Mouse (Mus musculus) lung, embryonic 15.5 days (tissue): ENCODE results near the gene Sec61a1. TPM values are rescaled to one million over a fixed set of nuclear protein-coding genes. Genes with fewer than 3 reads are reported as not detected.
A peak's percentile ranks its signal among the peaks of the same experiment; 100 is the strongest.

ENCODE experiments used
- ATAC-seq: fragments of 200-750 bp; cut with Nextera tagmentation; 2 replicates; pipeline ENCODE4 v1.8.0; 2017; ENCODE audit warnings: moderate number of reproducible peaks, borderline replicate concordance; ENCODE audit not compliant: low FRiP score, low TSS enrichment; ENCODE audit errors: extremely low read depth
- H3K27ac ChIP-seq: fragments of 300-500 bp; sonication (generic); 2 replicates; pipeline ENCODE4 v1.5.1; 2015; ENCODE audit warnings: moderate library complexity, mild to moderate bottlenecking, inconsistent platforms
- H3K27me3 ChIP-seq: fragments of 300-500 bp; sonication (generic); 2 replicates; pipeline ENCODE4 v1.6.1; 2015; ENCODE audit warnings: inconsistent platforms
- H3K36me3 ChIP-seq: fragments of 300-500 bp; sonication (generic); 2 replicates; pipeline ENCODE4 v1.6.1; 2015; ENCODE audit warnings: inconsistent platforms
- H3K4me1 ChIP-seq: fragments of 300-500 bp; sonication (generic); 2 replicates; pipeline ENCODE4 v1.6.1; 2015; ENCODE audit warnings: inconsistent platforms
- H3K4me2 ChIP-seq: fragments of 300-500 bp; sonication (generic); 2 replicates; pipeline ENCODE4 v1.6.1; 2015; ENCODE audit warnings: inconsistent platforms, mild to moderate bottlenecking, moderate library complexity
- H3K4me3 ChIP-seq: fragments of 300-500 bp; sonication (generic); 2 replicates; pipeline ENCODE4 v1.5.1; 2015; ENCODE audit warnings: mild to moderate bottlenecking, inconsistent platforms
- H3K9ac ChIP-seq: fragments of 300-500 bp; sonication (generic); 2 replicates; pipeline ENCODE4 v1.6.1; 2015; ENCODE audit warnings: inconsistent platforms
- H3K9me3 ChIP-seq: fragments of 300-500 bp; sonication (generic); 2 replicates; pipeline ENCODE4 v1.6.1; 2016; ENCODE audit warnings: inconsistent platforms
- WGBS: fragments of 180-500 bp; shearing (Covaris S2); methylation state at CpG from one replicate; pipeline ENCODE4 v1.1.7; 2015; 5-methylcytosine and 5-hydroxymethylcytosine counted together
- polyA plus RNA-seq: library from polyadenylated mRNA; unstranded; fragments of >200 nt; fragmentation: Nextera tagmentation; extraction: Ambion mirVana; gene quantifications from 2 replicates; pipeline ENCODE4 v1.2.1, GENCODE M21; 2015

Sec61a1 gene
- polyA plus RNA-seq, 1 experiment from 2014 or later: 241 TPM

DNA sequence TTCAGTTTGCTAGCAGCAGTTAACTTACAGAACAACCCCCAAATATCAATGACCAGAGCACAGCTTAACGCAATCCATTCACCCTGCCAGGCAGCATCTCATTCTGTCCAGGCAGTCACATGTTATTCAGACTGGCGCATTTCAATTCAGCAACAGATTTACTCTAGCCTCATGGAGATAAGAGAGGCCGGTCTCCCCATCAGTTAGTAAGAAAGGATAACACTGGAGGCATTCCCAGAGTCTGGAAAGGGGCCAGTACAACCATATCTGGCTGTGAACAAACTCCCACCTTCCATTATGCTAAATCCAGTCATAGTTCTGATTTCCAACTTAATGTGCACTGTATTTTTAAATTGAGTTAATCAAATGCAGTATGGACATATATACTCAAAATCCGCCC is 4.2 kb downstream of the Sec61a1 start:
- Histone ChIP-seq H3K4me2 (no peak overlapping the region), H3K27ac (no peak overlapping the region), H3K4me3 (no peak overlapping the region), H3K9me3 (no peaks in the 10 kb centered on the region), H3K36me3 (peaks cover 66% of the 10 kb centered on the region), H3K9ac (no peak overlapping the region), H3K4me1 (peaks cover 25% of the 10 kb centered on the region), H3K27me3 (no peaks in the 10 kb centered on the region)
- 66% methylated on average over 4 of the region's 4 CpGs for WGBS
- ATAC-seq: no peak

DNA sequence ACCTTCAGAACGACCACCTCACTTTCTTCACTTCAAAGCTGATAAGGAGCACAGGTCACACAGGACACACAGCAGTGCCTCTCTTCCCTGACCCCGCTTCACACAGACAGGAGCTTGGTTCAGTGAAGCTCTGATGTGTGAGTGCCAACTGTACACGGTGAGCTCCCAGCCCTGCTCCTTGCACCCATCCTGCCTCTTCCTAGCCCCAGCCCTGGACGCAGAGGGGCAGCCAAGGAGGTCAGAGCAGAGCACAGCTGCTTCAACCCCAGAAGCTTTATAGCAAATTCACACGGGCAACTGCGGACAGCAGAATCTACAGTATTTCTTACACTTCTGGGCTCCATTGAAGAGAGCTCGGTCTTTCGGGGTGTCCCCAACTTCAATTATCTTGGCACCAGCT is 4.7 kb downstream of the Sec61a1 start:
- Histone ChIP-seq H3K4me1 (peaks cover 21% of the 10 kb centered on the region), H3K9ac (no peak overlapping the region), H3K27me3 (no peaks in the 10 kb centered on the region), H3K9me3 (no peaks in the 10 kb centered on the region), H3K36me3 (peaks cover 70% of the 10 kb centered on the region), H3K4me3 (no peak overlapping the region), H3K4me2 (no peak overlapping the region), H3K27ac (no peak overlapping the region)
- ATAC-seq: no peak
- WGBS: 84% methylated on average over 8 of the region's 8 CpGs

DNA sequence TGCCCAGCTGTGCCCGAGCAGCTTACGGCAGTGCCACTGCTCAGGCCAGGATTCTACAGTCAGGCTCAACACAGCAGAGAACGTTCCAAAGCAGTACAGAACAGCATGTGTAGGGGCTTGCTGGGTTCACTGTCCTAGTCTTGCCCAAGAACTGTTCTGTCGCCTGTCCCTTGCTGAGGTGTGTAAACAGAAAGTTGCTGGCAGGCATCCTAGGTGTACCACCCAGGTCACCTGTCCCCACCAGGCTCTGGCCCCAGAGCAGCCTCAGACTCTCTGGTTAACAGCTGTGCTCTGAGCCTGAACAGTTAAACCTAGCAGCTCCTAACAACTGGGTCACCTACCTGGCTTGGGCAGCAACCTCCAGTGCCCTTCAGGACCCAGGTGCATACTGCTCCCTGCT is 15.7 kb downstream of the Sec61a1 start:
- H3K4me1 ChIP-seq: peaks cover 7% of the 10 kb centered on the region
- H3K27me3 ChIP-seq: no peaks in the 10 kb centered on the region
- H3K4me3 ChIP-seq: no peak overlapping the region
- ATAC-seq: no peak
- H3K4me2 ChIP-seq: no peak overlapping the region
- H3K27ac ChIP-seq: no peak overlapping the region
- 86% methylated on average over 4 of the region's 4 CpGs for WGBS
- no peaks in the 10 kb centered on the region for H3K9me3 ChIP-seq
- peaks cover 59% of the 10 kb centered on the region for H3K36me3 ChIP-seq
- H3K9ac ChIP-seq: no peak overlapping the region

DNA sequence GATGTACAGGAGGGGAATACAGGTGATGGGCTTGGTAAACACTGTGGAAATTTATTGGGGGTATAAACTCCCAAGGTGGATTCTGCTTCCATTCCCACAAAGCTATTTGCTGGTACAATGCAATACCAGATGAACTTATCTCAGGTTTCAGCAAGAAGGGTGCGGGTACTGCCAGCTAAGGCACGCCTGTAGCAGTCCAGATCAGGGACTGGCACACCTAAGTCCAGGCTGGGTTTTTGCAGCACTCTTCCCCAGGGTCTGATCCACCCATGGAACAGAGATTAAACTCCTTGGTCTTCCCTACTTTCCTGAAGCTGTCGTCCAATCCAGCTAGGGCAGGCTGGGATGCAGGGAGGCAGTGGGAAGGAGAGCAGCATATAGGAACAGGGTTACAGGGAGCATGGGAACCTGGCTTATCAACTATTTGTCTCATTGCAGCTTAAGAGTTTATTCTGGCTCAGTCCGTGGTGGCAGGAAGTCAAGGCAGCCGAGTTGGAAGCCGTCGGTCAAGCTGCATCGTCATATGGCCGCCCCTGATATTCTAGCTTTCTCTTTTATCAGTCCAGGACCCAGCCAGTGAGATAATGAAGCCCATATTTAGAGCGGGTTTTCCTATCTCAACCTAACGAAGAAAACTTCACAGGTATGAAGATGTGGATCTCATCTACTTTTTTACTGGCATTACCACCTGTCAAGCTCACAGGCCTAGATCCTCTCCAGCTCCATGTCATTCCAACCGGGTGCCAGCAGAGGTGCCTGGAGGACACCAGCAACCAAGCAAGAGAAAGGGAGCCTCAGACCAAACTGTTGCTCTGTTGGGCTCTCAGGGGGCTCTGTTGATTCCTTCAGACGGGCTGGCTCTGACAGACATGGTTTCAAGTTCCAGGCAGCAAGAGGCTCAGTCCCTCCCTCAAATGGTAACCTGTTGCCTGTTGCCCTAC is 16.4 kb downstream of the Sec61a1 start:
- no peak overlapping the region for H3K9ac ChIP-seq
- no peaks in the 10 kb centered on the region for H3K27me3 ChIP-seq
- no peak for ATAC-seq
- H3K4me3 ChIP-seq: no peak overlapping the region
- H3K4me1 ChIP-seq: peaks cover 7% of the 10 kb centered on the region
- WGBS: 60% methylated on average over 13 of the region's 13 CpGs
- H3K27ac ChIP-seq: no peak overlapping the region
- no peak overlapping the region for H3K4me2 ChIP-seq
- no peaks in the 10 kb centered on the region for H3K9me3 ChIP-seq
- peaks cover 57% of the 10 kb centered on the region for H3K36me3 ChIP-seq

DNA sequence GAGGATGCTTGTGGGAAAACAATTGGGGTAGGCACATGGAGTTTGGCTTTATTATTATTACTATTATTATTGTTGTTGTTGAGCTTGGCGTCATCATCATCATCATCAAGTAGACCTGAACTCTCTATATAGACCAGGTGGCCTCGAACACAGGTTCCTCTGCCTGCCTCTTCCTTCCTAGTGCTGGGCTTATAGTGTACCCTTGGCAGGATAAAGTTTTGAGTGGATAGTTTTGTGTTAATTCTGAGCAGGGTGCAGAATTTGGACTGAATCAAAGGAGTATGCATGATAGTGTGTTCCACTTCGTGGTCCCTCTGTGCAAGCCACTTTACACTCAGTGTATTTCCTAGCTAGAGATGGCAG is 18.3 kb downstream of the Sec61a1 start:
- no peak for ATAC-seq
- H3K4me2 ChIP-seq: peak overlapping the region; percentile 98
- H3K9ac ChIP-seq: peak overlapping the region; percentile 48; the same call in 1 of the 2 replicates
- peak overlapping the region; percentile 52 for H3K4me3 ChIP-seq
- WGBS: 11% methylated on average over 3 of the region's 3 CpGs
- H3K27ac ChIP-seq: no peak overlapping the region
- H3K36me3 ChIP-seq: peaks cover 47% of the 10 kb centered on the region
- H3K4me1 ChIP-seq: peaks cover 7% of the 10 kb centered on the region
- H3K9me3 ChIP-seq: no peaks in the 10 kb centered on the region
- no peaks in the 10 kb centered on the region for H3K27me3 ChIP-seq

DNA sequence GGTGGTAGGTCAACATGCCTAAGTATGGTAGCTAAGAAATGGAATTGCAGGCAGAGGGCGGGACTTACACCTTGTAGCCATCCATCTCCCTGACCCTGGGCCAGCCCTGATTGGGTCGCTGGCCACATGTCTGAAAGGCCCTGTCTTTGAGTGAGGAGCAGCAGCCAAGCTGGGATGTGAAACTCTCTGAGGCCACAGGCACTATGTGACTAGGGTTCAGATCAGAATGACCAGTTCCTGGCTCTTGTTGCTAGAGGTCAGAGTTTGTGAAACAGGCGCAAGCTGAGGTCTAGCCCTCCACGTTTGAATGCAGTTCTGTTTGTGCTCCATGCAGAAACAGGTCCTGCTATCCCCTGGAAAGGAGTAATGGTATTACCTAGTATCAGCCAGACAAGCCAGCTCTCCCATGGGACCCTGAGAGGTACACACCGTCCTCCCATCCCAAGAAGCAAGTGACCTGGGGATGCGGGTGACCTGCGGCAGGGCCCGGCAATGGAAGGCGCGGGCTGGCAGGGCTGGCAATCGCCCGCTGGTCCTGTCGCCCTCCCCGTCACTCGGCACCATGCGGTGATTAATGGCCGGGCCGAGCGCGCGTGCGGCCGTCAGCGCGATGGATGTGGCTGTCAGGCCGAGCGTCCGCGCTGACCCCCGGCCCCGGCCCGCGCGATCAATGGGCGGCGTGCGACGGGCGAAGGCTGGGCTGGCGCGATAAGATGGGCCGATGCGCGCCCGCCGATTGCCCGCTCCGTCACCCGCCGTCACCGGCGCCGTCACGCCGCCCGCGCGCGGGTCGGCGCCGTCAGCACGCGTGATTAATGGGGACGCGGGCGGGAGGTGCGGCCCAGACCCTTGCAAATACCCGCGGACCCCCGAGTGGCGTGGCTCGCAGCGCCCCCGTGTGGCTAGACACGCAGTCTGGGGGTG is 19.0 kb downstream of the Sec61a1 start:
- H3K4me1 ChIP-seq: peaks cover 7% of the 10 kb centered on the region
- 2% methylated on average over 64 of the region's 76 CpGs for WGBS
- peak overlapping the region; percentile 98 for H3K4me2 ChIP-seq
- H3K27me3 ChIP-seq: no peaks in the 10 kb centered on the region
- H3K9ac ChIP-seq: peak overlapping the region; percentile 48
- peak overlapping the region; percentile 52 for H3K4me3 ChIP-seq
- peaks cover 40% of the 10 kb centered on the region for H3K36me3 ChIP-seq
- H3K9me3 ChIP-seq: no peaks in the 10 kb centered on the region
- ATAC-seq: peak; percentile 67
- no peak overlapping the region for H3K27ac ChIP-seq

DNA sequence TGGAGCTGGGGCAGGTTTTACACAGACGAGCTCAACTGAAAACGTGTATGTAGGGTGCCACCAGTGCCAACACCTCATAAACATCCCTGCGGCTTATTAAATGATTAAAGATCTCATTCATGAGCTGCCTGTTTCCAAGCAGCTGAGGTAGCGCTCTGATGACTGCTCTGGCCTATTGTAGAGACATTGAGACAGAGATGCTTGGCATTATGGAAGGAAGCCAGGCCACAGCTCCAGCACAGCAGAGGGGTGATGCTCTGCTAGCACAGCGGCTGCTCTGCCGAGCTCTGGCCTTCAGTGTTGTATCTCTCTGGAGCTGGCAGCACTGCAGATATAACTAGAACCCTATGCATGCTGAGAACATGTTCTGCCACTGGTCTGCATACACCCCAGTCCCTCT is 25.0 kb downstream of the Sec61a1 start:
- H3K4me2 ChIP-seq: no peak overlapping the region
- 85% methylated on average over 6 of the region's 6 CpGs for WGBS
- ATAC-seq: no peak
- H3K9ac ChIP-seq: no peak overlapping the region
- H3K4me1 ChIP-seq: no peaks in the 10 kb centered on the region
- H3K36me3 ChIP-seq: peaks cover 39% of the 10 kb centered on the region
- no peak overlapping the region for H3K27ac ChIP-seq
- H3K27me3 ChIP-seq: no peaks in the 10 kb centered on the region
- H3K9me3 ChIP-seq: no peaks in the 10 kb centered on the region
- no peak overlapping the region for H3K4me3 ChIP-seq

DNA sequence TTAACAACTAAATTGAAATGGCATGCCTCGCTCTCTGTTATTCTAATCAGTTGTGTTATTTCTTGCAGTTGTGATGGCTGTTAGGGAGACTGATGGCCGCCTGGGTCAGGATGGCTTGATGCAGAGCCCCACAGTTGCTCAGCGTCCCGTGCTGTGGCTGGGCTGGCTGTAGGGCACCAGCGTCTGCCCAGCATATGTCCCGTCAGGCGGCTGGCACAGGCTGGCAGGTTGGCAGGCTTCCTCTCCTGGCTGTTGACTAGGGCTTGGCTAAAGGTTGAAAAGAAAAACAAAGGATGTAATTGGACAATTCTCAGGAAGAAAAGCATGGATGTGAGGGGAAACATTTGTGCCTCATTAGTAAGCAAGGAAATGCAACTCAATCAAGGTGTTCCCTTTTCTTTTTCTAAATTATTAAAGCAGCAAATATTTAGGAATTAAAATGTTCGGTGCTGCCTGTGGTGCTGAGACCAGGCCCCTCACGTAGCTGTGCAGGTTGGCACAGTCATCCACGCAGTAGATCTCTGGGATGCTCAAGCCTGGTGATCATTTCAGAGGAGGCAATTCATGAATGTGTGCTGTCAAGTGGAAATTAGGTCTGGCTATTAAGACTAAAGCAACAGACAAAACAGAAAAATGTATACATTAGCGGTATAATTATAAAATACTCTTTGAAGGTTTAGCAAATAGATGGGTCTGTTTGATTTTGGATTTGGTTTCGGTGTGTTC is 27.9 kb downstream of the Sec61a1 start:
- Histone ChIP-seq H3K9ac (no peak overlapping the region), H3K27ac (no peak overlapping the region), H3K4me2 (no peak overlapping the region), H3K4me3 (no peak overlapping the region), H3K27me3 (no peaks in the 10 kb centered on the region), H3K36me3 (peaks cover 51% of the 10 kb centered on the region), H3K4me1 (no peaks in the 10 kb centered on the region), H3K9me3 (no peaks in the 10 kb centered on the region)
- no peak for ATAC-seq
- 91% methylated on average over 12 of the region's 12 CpGs for WGBS

DNA sequence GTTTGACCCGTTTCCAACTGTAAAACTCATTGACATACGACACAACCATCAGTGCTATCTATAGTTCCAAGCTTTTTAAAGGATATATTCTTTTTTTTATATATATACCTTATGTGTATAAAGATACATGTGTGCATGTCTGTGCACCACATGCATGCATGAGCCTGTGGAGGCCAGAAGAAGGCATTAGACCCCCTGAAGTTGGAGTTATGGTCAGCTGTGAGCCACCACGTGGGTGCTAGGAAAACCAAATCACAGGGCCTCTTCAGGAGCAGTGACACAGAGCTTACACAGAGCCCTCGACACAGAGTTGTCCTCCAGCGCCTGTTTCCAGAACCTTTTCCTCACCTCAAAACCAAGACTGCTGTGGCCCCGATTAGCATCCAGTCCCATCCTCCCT is 28.9 kb downstream of the Sec61a1 start:
- H3K27ac ChIP-seq: no peak overlapping the region
- peaks cover 58% of the 10 kb centered on the region for H3K36me3 ChIP-seq
- H3K4me2 ChIP-seq: no peak overlapping the region
- no peak for ATAC-seq
- no peaks in the 10 kb centered on the region for H3K4me1 ChIP-seq
- H3K27me3 ChIP-seq: no peaks in the 10 kb centered on the region
- H3K9ac ChIP-seq: no peak overlapping the region
- WGBS: 85% methylated on average over 6 of the region's 6 CpGs
- H3K9me3 ChIP-seq: no peaks in the 10 kb centered on the region
- H3K4me3 ChIP-seq: no peak overlapping the region

DNA sequence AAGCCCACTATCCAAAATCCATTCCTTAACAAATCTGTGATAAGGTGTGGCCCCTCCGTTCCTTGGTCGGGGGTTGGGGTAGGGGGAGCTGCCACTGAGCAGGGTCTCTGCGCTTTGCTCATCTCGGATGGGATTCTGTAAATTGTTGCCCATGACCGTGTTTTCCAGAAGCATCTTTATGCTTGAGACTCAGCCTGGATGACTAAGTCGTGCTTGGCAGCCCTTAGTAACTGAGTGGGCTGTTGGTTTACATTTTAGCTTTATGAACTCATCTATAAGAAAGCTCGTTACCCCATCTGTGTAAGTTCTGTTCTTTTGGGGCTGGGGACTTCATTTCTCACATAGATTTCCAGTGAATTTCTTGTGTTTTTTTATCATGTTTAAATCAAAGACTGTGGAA is 29.7 kb downstream of the Sec61a1 start:
- H3K36me3 ChIP-seq: peaks cover 65% of the 10 kb centered on the region
- ATAC-seq: no peak
- no peak overlapping the region for H3K4me2 ChIP-seq
- no peak overlapping the region for H3K27ac ChIP-seq
- H3K9me3 ChIP-seq: no peaks in the 10 kb centered on the region
- 90% methylated on average over 7 of the region's 7 CpGs for WGBS
- H3K4me1 ChIP-seq: no peaks in the 10 kb centered on the region
- H3K9ac ChIP-seq: no peak overlapping the region
- H3K27me3 ChIP-seq: no peaks in the 10 kb centered on the region
- H3K4me3 ChIP-seq: no peak overlapping the region

DNA sequence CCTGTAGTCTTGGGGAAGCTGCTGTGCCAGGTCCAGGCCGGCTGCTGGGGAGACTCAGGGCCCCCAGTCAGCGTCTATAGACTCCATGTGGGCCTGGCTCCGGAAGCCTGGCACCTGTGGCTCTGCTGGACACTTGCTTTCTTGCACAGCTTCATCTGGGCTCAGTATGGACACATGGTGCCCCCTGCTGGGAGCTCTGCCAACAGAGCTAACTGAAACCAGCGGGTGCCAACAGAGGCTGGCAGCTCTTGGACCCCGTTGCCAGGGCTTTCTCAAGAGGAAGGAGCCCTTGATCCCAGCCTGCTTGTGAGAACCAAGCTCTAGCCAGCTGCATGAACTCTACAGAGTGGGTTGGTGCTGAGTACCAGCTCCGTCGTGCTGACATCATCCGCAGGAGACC is 31.8 kb downstream of the Sec61a1 start:
- ATAC-seq: 0 out of 2 replicates have a peak, but pooled peaks have one; percentile 23
- Histone ChIP-seq H3K9ac (no peak overlapping the region), H3K36me3 (peaks cover 72% of the 10 kb centered on the region), H3K4me1 (0 out of 2 replicates have a peak, but pooled peaks cover 5% of the 10 kb centered on the region), H3K9me3 (no peaks in the 10 kb centered on the region), H3K4me2 (no peak overlapping the region), H3K4me3 (no peak overlapping the region), H3K27me3 (no peaks in the 10 kb centered on the region), H3K27ac (no peak overlapping the region)
- 82% methylated on average over 8 of the region's 8 CpGs for WGBS
